Comparison of ENCODE assay signal across 8 mouse cellular contexts in genomic region chr14:45329589-45330181, GRCm38 (mm10). TPM values are rescaled to one million over a fixed set of nuclear protein-coding genes. Genes with fewer than 3 reads are reported as not detected.
DNase-seq lines count a peak whose midpoint lies in the region; ATAC-seq and TF ChIP-seq lines count a peak whose summit lies in the region.

Gene Psmc6, plus strand, starts transcription at chr14:45329788.

- ATAC-seq in kidney, embryonic 15.5 days (replicated peaks; ENCODE audit: low FRiP score): peak; percentile 98
- ATAC-seq in monocyte, adult 5-6 weeks (replicated peaks; ENCODE audit: insufficient number of reproducible peaks, low FRiP score, low TSS enrichment, poor library complexity, severe bottlenecking): peak; percentile 97

- H3K36me3 ChIP-seq in heart, embryonic 10.5 days: peaks cover 34% of the 10 kb centered on the region
- H3K36me3 ChIP-seq in kidney, embryonic 15.5 days: peaks cover 34% of the 10 kb centered on the region

- 0% methylated on average over 44 of the region's 44 CpGs for WGBS in heart, embryonic 10.5 days
- under 1% methylated on average over 44 of the region's 44 CpGs for WGBS in kidney, embryonic 15.5 days

- peak; percentile 62; the same call in 1 of the 2 replicates for TF ChIP-seq CTCF in bone marrow macrophage, adult 2 months (IDR thresholded peaks at IDR 0.05; ENCODE audit: low read depth, low read length)
- peak; percentile 94 for TF ChIP-seq CTCF in embryonic fibroblast, embryonic 13.5 days (IDR thresholded peaks at IDR 0.05; ENCODE audit: borderline replicate concordance, insufficient read depth, low read length)

- peak within 1 kb of the TSS; percentile 70 for H3K27ac ChIP-seq in bone marrow macrophage, adult 2 months (ENCODE audit: insufficient read depth, low read depth, low read length)
- H3K27ac ChIP-seq in embryonic fibroblast, embryonic 13.5 days (ENCODE audit: insufficient read depth, low read length): peak within 1 kb of the TSS; percentile 73
- H3K27ac ChIP-seq in heart, embryonic 10.5 days: peak within 1 kb of the TSS; percentile 98
- peak within 1 kb of the TSS; percentile 89 for H3K27ac ChIP-seq in kidney, embryonic 15.5 days

- H3K9ac ChIP-seq in kidney, embryonic 15.5 days: peak within 1 kb of the TSS; percentile 96

- no peaks in the 10 kb centered on the region for H3K9me3 ChIP-seq in heart, embryonic 10.5 days
- H3K9me3 ChIP-seq in kidney, embryonic 15.5 days (replicated peaks): no peaks in the 10 kb centered on the region

- TF ChIP-seq POLR2A in bone marrow macrophage, adult 2 months (IDR thresholded peaks at IDR 0.05; ENCODE audit: borderline replicate concordance, low read depth, low read length): 0 out of 2 replicates have a peak, but pooled peaks have one; percentile 61
- peak; percentile 97 for TF ChIP-seq POLR2A in embryonic fibroblast, embryonic 13.5 days (IDR thresholded peaks at IDR 0.05; ENCODE audit: low read depth, low read length)

- no peaks in the 10 kb centered on the region for H3K27me3 ChIP-seq in heart, embryonic 10.5 days (ENCODE audit: insufficient read depth, poor library complexity, severe bottlenecking)
- H3K27me3 ChIP-seq in kidney, embryonic 15.5 days: no peaks in the 10 kb centered on the region

- peak; percentile 94 for DNase-seq in A20 (ENCODE audit: low read depth, low spot score)
- peak; percentile 97 for DNase-seq in heart, embryonic 10.5 days (ENCODE audit: low spot score)
- DNase-seq in liver: peak; percentile 94
- DNase-seq in spleen, postnatal 4 days (ENCODE audit: low spot score in 2 of 2): peak; percentile 89 to 95

- H3K4me1 ChIP-seq in bone marrow macrophage, adult 2 months (ENCODE audit: control insufficient read depth, insufficient read depth, low read length): peaks cover 23% of the 10 kb centered on the region
- H3K4me1 ChIP-seq in embryonic fibroblast, embryonic 13.5 days (ENCODE audit: control insufficient read depth, insufficient read depth, low read length): peaks cover 7% of the 10 kb centered on the region; the same call in 1 of the 2 replicates
- H3K4me1 ChIP-seq in heart, embryonic 10.5 days: no peaks in the 10 kb centered on the region
- H3K4me1 ChIP-seq in kidney, embryonic 15.5 days: peaks cover 9% of the 10 kb centered on the region

- peak within 1 kb of the TSS; percentile 64 for H3K4me2 ChIP-seq in kidney, embryonic 15.5 days

- H3K4me3 ChIP-seq in bone marrow macrophage, adult 2 months (ENCODE audit: insufficient read depth, low read length): peak within 1 kb of the TSS; percentile 99
- peak within 1 kb of the TSS; percentile 99 for H3K4me3 ChIP-seq in embryonic fibroblast, embryonic 13.5 days (ENCODE audit: insufficient read depth, low read length)
- peak within 1 kb of the TSS; percentile 97 for H3K4me3 ChIP-seq in heart, embryonic 10.5 days
- H3K4me3 ChIP-seq in kidney, embryonic 15.5 days (replicated peaks): peak within 1 kb of the TSS; percentile 94

RNA-seq across cellular contexts. Expression of gene Psmc6, which starts in this region (rescaled TPM):
- polyA plus RNA-seq in bone marrow macrophage, adult 2 months (2012; ENCODE audit: insufficient read depth, insufficient read length, missing spikeins): 149 and 206 TPM in 2 replicates
- polyA plus RNA-seq in embryonic fibroblast, embryonic 13.5 days (2011; ENCODE audit: insufficient read length, low read depth, missing spikeins): 486 and 500 TPM in 2 replicates
- polyA plus RNA-seq in heart, embryonic 10.5 days (2016; fragmentation: Nextera tagmentation; extraction: Ambion mirVana): 146 and 161 TPM in 2 replicates
- 153 and 164 TPM in 2 replicates for polyA plus RNA-seq in kidney, embryonic 15.5 days (2015; fragmentation: Nextera tagmentation; extraction: Ambion mirVana)
- total RNA-seq in monocyte, adult 5-6 weeks (2017): 158 to 185 TPM (median 171 TPM) in 3 replicates

Comparison
In these comparisons a context has a peak if more than half of its experiments do, and no peak if none do; other contexts are left out.
1. Peak in every context shown above with its lines: DNase-seq, ATAC-seq, H3K4me3 ChIP-seq and H3K27ac ChIP-seq.